Mouse (Mus musculus) embryonic facial prominence, embryonic 10.5 days (tissue): Measurements from ENCODE around the gene Ccl4. TPM values are rescaled to one million over a fixed set of nuclear protein-coding genes. Genes with fewer than 3 reads are reported as not detected.

Source experiments
- DNase-seq: peaks from one replicate; pipeline ENCODE4 v3.0.0-alpha.2; 2017; ENCODE audit warnings: low spot score
- H3K27ac ChIP-seq: fragments of 300-500 bp; sonication (generic); replicated peaks from 2 replicates; pipeline ENCODE4 v1.5.1; 2016; ENCODE audit warnings: mild to moderate bottlenecking
- H3K27me3 ChIP-seq: fragments of 300-500 bp; sonication (generic); replicated peaks from 2 replicates; pipeline ENCODE4 v1.6.1; 2016; ENCODE audit warnings: low read depth, mild to moderate bottlenecking; ENCODE audit not compliant: poor library complexity, severe bottlenecking
- H3K36me3 ChIP-seq: fragments of 300-500 bp; sonication (generic); replicated peaks from 2 replicates; pipeline ENCODE4 v1.6.1; 2016; ENCODE audit warnings: mild to moderate bottlenecking, moderate library complexity
- H3K4me1 ChIP-seq: fragments of 300-500 bp; sonication (generic); 2 replicates; pipeline ENCODE4 v1.6.1; 2016
- H3K4me3 ChIP-seq: fragments of 300-500 bp; sonication (generic); 2 replicates; pipeline ENCODE4 v1.5.1; 2016; ENCODE audit warnings: mild to moderate bottlenecking, moderate library complexity
- H3K9me3 ChIP-seq: fragments of 300-500 bp; sonication (generic); 2 replicates; pipeline ENCODE4 v1.6.1; 2016; ENCODE audit warnings: mild to moderate bottlenecking
- WGBS: fragments of 180-500 bp; shearing (Covaris S2); methylation state at CpG from one replicate; pipeline ENCODE4 v1.1.7; 2016; 5-methylcytosine and 5-hydroxymethylcytosine counted together
- polyA plus RNA-seq: library from polyadenylated mRNA; unstranded; fragments of >200 nt; fragmentation: Nextera tagmentation; extraction: Ambion mirVana; gene quantifications from 2 replicates; pipeline ENCODE4 v1.2.1, GENCODE M21; 2016

Ccl4 gene
- 0.40 TPM in 1 of 2 replicates, not detected in the other for polyA plus RNA-seq

DNA sequence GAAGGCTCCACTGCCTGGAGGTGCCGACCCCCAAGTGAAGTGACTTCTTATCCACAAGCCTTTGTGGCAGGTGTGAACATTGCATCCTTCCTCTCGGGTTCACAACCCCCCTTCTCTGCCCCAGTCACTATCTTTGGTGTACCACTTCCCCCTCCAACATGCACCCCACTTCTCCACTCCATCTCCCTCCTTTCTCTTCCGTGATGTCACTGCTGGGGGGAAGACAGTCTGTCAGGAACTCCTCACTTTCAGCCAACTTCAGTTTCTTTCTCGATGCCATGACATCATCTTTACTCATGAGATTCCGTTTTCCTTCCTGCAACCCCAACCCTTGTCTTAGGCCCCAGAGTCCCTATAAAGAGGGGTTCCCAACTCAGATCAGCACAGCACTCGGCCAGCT is at the start of gene Ccl4:
Ccl4 (plus strand) TSS at position 381 of the 400 bp plus-strand sequence.
- Histone ChIP-seq H3K4me3 (no peak within 1 kb of the TSS), H3K27ac (no peak within 1 kb of the TSS), H3K27me3 (no peaks in the 10 kb centered on the region), H3K36me3 (no peaks in the 10 kb centered on the region), H3K4me1 (no peaks in the 10 kb centered on the region), H3K9me3 (no peaks in the 10 kb centered on the region)
- no peak for DNase-seq
- 83% methylated on average over 6 of the region's 6 CpGs for WGBS

GRCm38 (mm10) chr11:83616586-83616985 is 45.8 kb upstream of the Ccl4 start:
- H3K36me3 ChIP-seq = no peaks in the 10 kb centered on the region
- WGBS = 90% methylated on average over 1 of the region's 1 CpGs
- H3K4me3 ChIP-seq = no peak overlapping the region
- no peaks in the 10 kb centered on the region for H3K4me1 ChIP-seq
- no peaks in the 10 kb centered on the region for H3K9me3 ChIP-seq
- H3K27ac ChIP-seq = no peak overlapping the region
- no peaks in the 10 kb centered on the region for H3K27me3 ChIP-seq
- no peak for DNase-seq

- no peak for DNase-seq
- WGBS = 70% methylated on average over 5 of the region's 5 CpGs
These were observed 44.1 kb upstream of the Ccl4 start for GRCm38 (mm10) chr11:83618238-83618637.

GRCm38 (mm10) chr11:83619037-83619436 is 43.3 kb upstream of the Ccl4 start:
- 89% methylated on average over 1 of the region's 1 CpGs for WGBS
- no peak for DNase-seq
- Histone ChIP-seq H3K4me3 (no peak overlapping the region), H3K4me1 (no peaks in the 10 kb centered on the region), H3K9me3 (no peaks in the 10 kb centered on the region), H3K27me3 (no peaks in the 10 kb centered on the region), H3K36me3 (no peaks in the 10 kb centered on the region), H3K27ac (no peak overlapping the region)

More at GRCm38 (mm10) chr11:83618238-83618637, 44.1 kb upstream of the Ccl4 start:
- no peaks in the 10 kb centered on the region for H3K9me3 ChIP-seq
- H3K27me3 ChIP-seq = no peaks in the 10 kb centered on the region
- no peaks in the 10 kb centered on the region for H3K36me3 ChIP-seq
- no peak overlapping the region for H3K27ac ChIP-seq
- no peak overlapping the region for H3K4me3 ChIP-seq
- no peaks in the 10 kb centered on the region for H3K4me1 ChIP-seq

DNA sequence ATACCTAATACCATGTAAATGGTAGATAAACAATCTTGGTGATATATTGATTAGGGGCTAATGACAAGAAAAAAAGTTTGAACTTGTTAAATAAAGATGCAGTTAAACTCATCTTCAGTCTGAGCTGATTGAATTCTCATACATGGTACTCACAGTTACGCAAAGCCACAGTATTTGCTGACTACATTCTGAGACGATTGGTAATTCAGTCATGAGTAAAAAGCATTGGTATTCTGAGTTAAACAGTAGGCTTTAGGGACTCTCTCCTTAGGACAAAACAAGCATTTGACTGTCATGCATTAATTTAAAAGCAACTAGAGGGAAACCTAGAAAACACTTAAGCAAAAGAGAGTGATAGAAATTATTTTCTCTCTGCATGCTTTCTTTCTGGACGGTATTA is 38.8 kb upstream of the Ccl4 start:
- no peak for DNase-seq
- Histone ChIP-seq H3K4me1 (no peaks in the 10 kb centered on the region), H3K27ac (no peak overlapping the region), H3K9me3 (no peaks in the 10 kb centered on the region), H3K36me3 (no peaks in the 10 kb centered on the region), H3K27me3 (no peaks in the 10 kb centered on the region), H3K4me3 (no peak overlapping the region)
- WGBS = 90% methylated on average over 3 of the region's 3 CpGs

DNA sequence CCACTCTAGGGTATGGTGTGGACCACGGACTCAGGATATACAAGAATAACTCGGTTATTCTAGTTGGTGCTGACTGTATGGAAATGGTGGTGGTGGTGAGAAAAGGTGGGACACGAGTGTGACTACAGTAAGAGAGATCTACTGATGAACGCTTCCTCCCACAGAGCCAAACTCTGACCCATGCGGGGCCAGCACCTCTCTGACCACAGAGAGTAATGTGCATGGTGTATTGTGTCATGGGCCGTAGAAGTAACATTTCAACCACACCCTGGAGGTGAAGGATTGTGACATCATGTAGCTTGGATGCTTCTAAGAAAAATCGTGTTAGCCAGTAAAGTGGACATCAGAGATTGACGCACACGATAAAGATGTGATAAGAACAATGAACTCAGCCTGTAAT is 33.6 kb upstream of the Ccl4 start:
- Histone ChIP-seq H3K36me3 (no peaks in the 10 kb centered on the region), H3K27ac (no peak overlapping the region), H3K4me1 (no peaks in the 10 kb centered on the region), H3K27me3 (no peaks in the 10 kb centered on the region), H3K9me3 (no peaks in the 10 kb centered on the region), H3K4me3 (no peak overlapping the region)
- 90% methylated on average over 9 of the region's 9 CpGs for WGBS
- no peak for DNase-seq

DNA sequence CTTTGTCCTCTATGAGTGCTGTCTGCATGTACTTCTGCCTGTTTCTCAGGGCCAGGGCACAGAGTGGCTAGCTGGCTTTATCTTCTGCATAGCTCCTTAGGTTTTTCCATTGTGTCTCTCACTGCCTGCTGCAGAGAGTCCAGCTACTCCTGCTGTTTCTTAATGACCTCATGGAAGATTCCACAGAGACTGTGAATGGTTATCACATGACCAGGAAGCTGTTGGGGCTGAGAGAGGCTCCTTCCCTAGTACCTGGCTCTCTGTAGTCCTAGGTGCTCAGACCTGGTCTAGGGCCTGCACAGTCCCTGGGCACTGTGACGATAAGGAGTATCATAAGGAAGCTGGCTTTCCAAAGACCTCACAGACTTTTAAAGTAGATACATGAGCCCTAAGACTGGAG is 31.8 kb upstream of the Ccl4 start:
- no peak for DNase-seq
- Histone ChIP-seq H3K4me1 (no peaks in the 10 kb centered on the region), H3K9me3 (no peaks in the 10 kb centered on the region), H3K27me3 (no peaks in the 10 kb centered on the region), H3K4me3 (no peak overlapping the region), H3K36me3 (no peaks in the 10 kb centered on the region), H3K27ac (no peak overlapping the region)
- WGBS = 94% methylated on average over 1 of the region's 1 CpGs

GRCm38 (mm10) chr11:83631065-83631464 is 31.3 kb upstream of the Ccl4 start:
- Histone ChIP-seq H3K4me3 (no peak overlapping the region), H3K36me3 (no peaks in the 10 kb centered on the region), H3K9me3 (no peaks in the 10 kb centered on the region), H3K27ac (no peak overlapping the region), H3K27me3 (no peaks in the 10 kb centered on the region), H3K4me1 (no peaks in the 10 kb centered on the region)
- DNase-seq = no peak
- WGBS = 84% methylated on average over 2 of the region's 2 CpGs

DNA sequence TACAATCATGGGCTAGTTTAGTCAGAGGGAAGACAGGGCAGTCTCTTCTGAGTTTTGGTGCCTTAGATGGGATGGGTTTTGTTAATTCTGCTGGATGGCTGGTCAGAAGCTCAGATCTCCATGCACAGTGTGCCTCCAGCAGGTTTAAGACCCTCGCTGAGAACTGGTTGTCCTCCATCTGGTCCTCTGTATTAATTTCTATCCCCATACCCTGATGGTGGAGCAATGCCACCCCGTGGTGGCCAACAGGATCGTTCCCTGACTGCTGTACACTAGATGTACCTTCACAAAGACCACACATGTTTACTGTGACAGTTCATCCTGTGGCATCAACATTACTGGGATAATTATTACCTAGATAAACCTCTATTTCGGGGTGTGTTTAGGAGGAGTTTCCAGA is 29.6 kb upstream of the Ccl4 start:
- Histone ChIP-seq H3K36me3 (no peaks in the 10 kb centered on the region), H3K4me3 (no peak overlapping the region), H3K9me3 (no peaks in the 10 kb centered on the region), H3K27me3 (no peaks in the 10 kb centered on the region), H3K4me1 (no peaks in the 10 kb centered on the region), H3K27ac (no peak overlapping the region)
- no peak for DNase-seq
- WGBS = 70% methylated on average over 4 of the region's 4 CpGs

DNA sequence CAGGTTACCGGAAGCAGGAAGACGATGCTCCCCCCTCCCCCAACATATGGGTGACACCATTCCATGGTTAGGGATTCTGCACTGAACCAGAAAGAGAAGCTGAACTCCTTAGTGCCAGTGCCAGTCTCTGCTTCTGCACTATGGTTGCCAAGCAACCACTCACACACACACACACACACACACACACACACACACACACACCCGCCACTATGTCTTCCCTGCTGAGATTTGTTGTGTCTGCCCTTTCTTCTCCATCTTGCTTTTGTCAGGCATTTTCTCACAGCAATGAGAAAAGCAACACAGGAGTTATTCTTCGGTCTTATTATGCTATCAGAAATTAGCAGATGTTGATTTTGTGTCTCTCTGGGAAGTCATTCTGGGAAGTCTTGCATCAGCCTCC is 28.0 kb upstream of the Ccl4 start:
- H3K27ac ChIP-seq = no peak overlapping the region
- DNase-seq = peak; percentile 15
- 70% methylated on average over 4 of the region's 4 CpGs for WGBS
- no peaks in the 10 kb centered on the region for H3K4me1 ChIP-seq
- no peaks in the 10 kb centered on the region for H3K27me3 ChIP-seq
- H3K9me3 ChIP-seq = no peaks in the 10 kb centered on the region
- no peak overlapping the region for H3K4me3 ChIP-seq
- no peaks in the 10 kb centered on the region for H3K36me3 ChIP-seq

- DNase-seq = no peak
- H3K9me3 ChIP-seq = no peaks in the 10 kb centered on the region
- H3K4me1 ChIP-seq = no peaks in the 10 kb centered on the region
- H3K36me3 ChIP-seq = no peaks in the 10 kb centered on the region
- WGBS = 85% methylated on average over 2 of the region's 2 CpGs
- H3K27me3 ChIP-seq = no peaks in the 10 kb centered on the region
- no peak overlapping the region for H3K4me3 ChIP-seq
- no peak overlapping the region for H3K27ac ChIP-seq
These were observed 27.5 kb upstream of the Ccl4 start for GRCm38 (mm10) chr11:83634898-83635297.

DNA sequence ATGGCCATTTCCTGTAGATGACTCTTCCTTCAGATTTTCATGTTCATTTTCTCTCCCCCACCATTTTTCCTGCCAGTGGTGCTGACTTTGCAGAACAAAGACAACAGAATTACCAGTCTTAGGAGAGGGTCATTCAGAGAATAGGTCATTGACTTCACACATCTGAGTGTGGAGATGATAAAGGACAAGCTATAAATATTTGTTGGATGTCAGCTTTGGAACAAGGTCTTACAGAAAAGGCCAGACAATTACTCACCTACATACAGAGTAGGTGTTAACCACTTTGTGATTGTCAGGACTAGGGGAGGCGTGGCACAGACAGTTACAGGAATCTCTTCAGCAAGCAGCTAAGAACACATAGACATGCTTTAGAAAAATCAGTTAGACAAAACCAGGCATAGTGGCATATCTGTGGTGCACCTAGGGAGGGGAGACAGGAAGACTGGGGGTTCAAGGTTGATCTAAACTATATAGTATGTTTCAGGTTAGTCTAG is 25.6 kb upstream of the Ccl4 start:
- no peaks in the 10 kb centered on the region for H3K4me1 ChIP-seq
- WGBS = 76% methylated on average over 1 of the region's 1 CpGs
- DNase-seq = no peak
- H3K27ac ChIP-seq = no peak overlapping the region
- H3K4me3 ChIP-seq = no peak overlapping the region
- no peaks in the 10 kb centered on the region for H3K9me3 ChIP-seq
- no peaks in the 10 kb centered on the region for H3K27me3 ChIP-seq
- H3K36me3 ChIP-seq = no peaks in the 10 kb centered on the region

GRCm38 (mm10) chr11:83638934-83639333 is 23.4 kb upstream of the Ccl4 start:
- Histone ChIP-seq H3K27ac (no peak overlapping the region), H3K36me3 (no peaks in the 10 kb centered on the region), H3K4me1 (no peaks in the 10 kb centered on the region), H3K4me3 (no peak overlapping the region), H3K9me3 (no peaks in the 10 kb centered on the region), H3K27me3 (no peaks in the 10 kb centered on the region)
- 42% methylated on average over 2 of the region's 2 CpGs for WGBS
- DNase-seq = no peak

- Histone ChIP-seq H3K27ac (no peak overlapping the region), H3K36me3 (no peaks in the 10 kb centered on the region), H3K4me3 (no peak overlapping the region), H3K27me3 (no peaks in the 10 kb centered on the region), H3K9me3 (no peaks in the 10 kb centered on the region), H3K4me1 (no peaks in the 10 kb centered on the region)
- WGBS = 63% methylated on average over 3 of the region's 3 CpGs
- no peak for DNase-seq
These were observed 22.9 kb upstream of the Ccl4 start for GRCm38 (mm10) chr11:83639533-83639932.
